Mouse (Mus musculus): ENCODE measurements around the gene Gpr153.

DNA sequence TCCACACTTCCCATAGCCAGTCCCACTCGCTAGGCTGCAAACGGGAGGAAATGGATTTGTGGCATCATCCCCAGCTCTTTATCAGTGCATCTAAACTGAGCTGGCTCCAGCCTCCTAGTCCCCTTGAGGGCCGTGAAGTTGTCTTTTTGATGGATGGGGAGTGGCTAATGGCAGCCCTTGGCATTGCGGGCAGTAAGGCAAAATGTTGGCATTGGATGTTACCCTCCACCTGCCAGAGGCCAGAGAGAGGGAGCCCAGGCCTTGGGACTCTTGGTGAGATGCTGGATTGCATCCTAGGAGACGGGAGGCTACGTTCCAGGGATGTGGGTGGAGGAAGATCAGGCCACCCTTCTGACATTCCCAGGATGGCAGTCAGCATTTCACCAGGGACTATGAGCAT lies 32.0 kb downstream of the Gpr153 start:
- TF ChIP-seq POLR2AphosphoS2 (IDR thresholded peaks at IDR 0.05; ENCODE audit: low read depth, low read length) (no peak), CTCF (conservative IDR thresholded peaks at IDR 0.05 in 1 of 2, IDR thresholded peaks at IDR 0.05 in 1 of 2; ENCODE audit: low read depth in 2 of 2, low read length in 2 of 2) (no peak), KAT2A (IDR thresholded peaks at IDR 0.05; ENCODE audit: insufficient replicate concordance, low read length) (no peak), POLR2A (IDR thresholded peaks at IDR 0.05; ENCODE audit: low read depth, low read length) (no peak), ZC3H11A (IDR thresholded peaks at IDR 0.05; ENCODE audit: low read depth, low read length) (no peak), ZNF384 (IDR thresholded peaks at IDR 0.05; ENCODE audit: low read depth, low read length) (no peak), NRF1 (IDR thresholded peaks at IDR 0.05; ENCODE audit: low read depth, low read length) (no peak), EP300 (IDR thresholded peaks at IDR 0.05; ENCODE audit: low read length) (no peak), RCOR1 (conservative IDR thresholded peaks at IDR 0.05; ENCODE audit: low read depth, low read length) (no peak), CHD2 (IDR thresholded peaks at IDR 0.05; ENCODE audit: low read length) (no peak), USF1 (IDR thresholded peaks at IDR 0.05; ENCODE audit: low read depth, low read length) (no peak), E2F4 (IDR thresholded peaks at IDR 0.05; ENCODE audit: insufficient replicate concordance, low read depth, low read length) (no peak), USF2 (conservative IDR thresholded peaks at IDR 0.05; ENCODE audit: low read depth, low read length) (no peak)

Data from CH12.LX (cell line).